Mouse (Mus musculus) cortical plate, adult 2 months (tissue): ENCODE measurements at regions not wholly inside any gene's neighbourhood (a gene's known extent, or its start where the extent isn't known, plus 50 kb on each side); places are given as distances from the start of the nearest gene placed in this dataset.

Experiments used
- CTCF ChIP-seq: fragments of 200-500 bp; IDR thresholded peaks from 2 replicates; pipeline ENCODE4 v1.5.1; 2011; ENCODE audit warnings: mild to moderate bottlenecking, control low read depth, low read length; ENCODE audit not compliant: insufficient read depth; ENCODE audit errors: extremely low read depth
- POLR2A ChIP-seq: fragments of 200-500 bp; IDR thresholded peaks from 2 replicates; pipeline ENCODE4 v1.6.1; 2011; ENCODE audit warnings: mild to moderate bottlenecking, low read length, control low read depth; ENCODE audit not compliant: insufficient read depth; ENCODE audit errors: extremely low read depth

DNA sequence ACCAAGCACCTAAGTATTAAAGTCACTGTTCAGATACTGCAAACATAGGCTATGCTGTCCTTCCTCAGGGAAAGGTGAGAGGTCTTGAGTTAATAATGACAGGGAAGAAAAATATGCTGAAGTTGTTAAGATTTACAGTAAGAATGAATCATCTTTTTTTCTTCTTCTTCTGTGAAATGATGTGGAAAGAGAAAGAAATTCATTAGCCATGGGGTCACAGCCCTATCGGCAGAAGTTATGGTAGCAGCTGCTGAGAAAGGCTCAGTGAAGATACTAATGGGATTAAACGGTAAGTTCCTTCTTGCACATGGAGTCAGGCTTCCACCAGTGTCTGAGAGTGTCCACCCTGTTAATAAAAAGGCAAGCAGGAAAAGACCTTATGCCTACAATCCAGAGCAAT, 533.9 kb upstream of the Nox3 start:
- TF ChIP-seq CTCF (no peak), POLR2A (no peak)
